Mouse (Mus musculus) hindbrain, embryonic 16.5 days (tissue): ENCODE measurements at regions not wholly inside any gene's neighbourhood (a gene's known extent, or its start where the extent isn't known, plus 50 kb on each side); places are given as distances from the start of the nearest gene placed in this dataset.
A peak's percentile ranks its signal among the peaks of the same experiment; 100 is the strongest.

Experiments used
- ATAC-seq: fragments of 200-750 bp; cut with Nextera tagmentation; 2 replicates; pipeline ENCODE4 v1.8.0; 2017; ENCODE audit warnings: moderate TSS enrichment, moderate library complexity
- H3K27ac ChIP-seq: fragments of 300-500 bp; sonication (generic); 2 replicates; pipeline ENCODE4 v1.5.1; 2014; ENCODE audit warnings: low read depth, mild to moderate bottlenecking, control low read depth, low read length, moderate library complexity
- H3K27me3 ChIP-seq: fragments of 300-500 bp; sonication (generic); replicated peaks from 2 replicates; pipeline ENCODE4 v1.6.1; 2014; ENCODE audit warnings: low read length; ENCODE audit not compliant: control insufficient read depth, insufficient read depth
- H3K36me3 ChIP-seq: fragments of 300-500 bp; sonication (generic); 2 replicates; pipeline ENCODE4 v1.6.1; 2014; ENCODE audit warnings: mild to moderate bottlenecking, low read length, moderate library complexity, mixed read lengths; ENCODE audit not compliant: control insufficient read depth, insufficient read depth
- H3K4me1 ChIP-seq: fragments of 300-500 bp; sonication (generic); 2 replicates; pipeline ENCODE4 v1.6.1; 2014; ENCODE audit warnings: low read depth, low read length; ENCODE audit not compliant: control insufficient read depth, insufficient read depth
- H3K4me2 ChIP-seq: fragments of 300-500 bp; sonication (generic); 2 replicates; pipeline ENCODE4 v1.6.1; 2014; ENCODE audit warnings: mild to moderate bottlenecking, low read length, control low read depth, moderate library complexity
- H3K4me3 ChIP-seq: fragments of 300-500 bp; sonication (generic); 2 replicates; pipeline ENCODE4 v1.5.1; 2014; ENCODE audit warnings: mild to moderate bottlenecking, low read length, control low read depth, moderate library complexity
- H3K9ac ChIP-seq: fragments of 300-500 bp; sonication (generic); 2 replicates; pipeline ENCODE4 v1.6.1; 2014; ENCODE audit warnings: low read depth, mild to moderate bottlenecking, control low read depth, low read length, moderate library complexity
- H3K9me3 ChIP-seq: fragments of 300-500 bp; sonication (generic); 2 replicates; pipeline ENCODE4 v1.6.1; 2014; ENCODE audit warnings: mild to moderate bottlenecking, low read length, moderate library complexity; ENCODE audit not compliant: control insufficient read depth
- WGBS: fragments of 180-500 bp; shearing (Covaris S2); extraction: QIAGEN DNeasy Blood & Tissue Kit; methylation state at CpG from one replicate; pipeline ENCODE4 v1.1.7; 2014; 5-methylcytosine and 5-hydroxymethylcytosine counted together

DNA sequence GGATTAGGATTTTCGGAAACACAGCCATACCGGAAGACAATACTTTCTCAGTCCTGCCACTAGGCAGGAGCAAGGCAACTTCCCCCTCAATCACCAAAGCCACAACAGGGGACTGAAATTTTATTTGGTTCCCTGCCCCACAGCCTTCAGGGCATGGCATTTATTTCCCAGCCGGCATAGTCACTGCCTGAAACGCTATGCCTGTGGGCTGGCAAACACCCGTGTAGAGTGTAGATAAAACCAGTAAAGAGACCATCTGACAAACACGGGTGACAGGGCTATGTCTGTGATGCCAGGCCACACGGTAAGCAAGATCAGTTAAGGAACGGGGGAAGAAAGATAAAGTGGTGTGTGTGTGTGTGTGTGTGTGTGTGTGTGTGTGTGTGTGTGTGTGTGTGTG is 140.1 kb downstream of the Emp1 start:
- Histone ChIP-seq H3K4me1 (no peaks in the 10 kb centered on the region), H3K9me3 (no peaks in the 10 kb centered on the region), H3K4me2 (no peak overlapping the region), H3K36me3 (no peaks in the 10 kb centered on the region), H3K27me3 (no peaks in the 10 kb centered on the region), H3K9ac (no peak overlapping the region), H3K4me3 (no peak overlapping the region), H3K27ac (no peak overlapping the region)
- WGBS, result 62% methylated on average over 8 of the region's 8 CpGs
- no peak for ATAC-seq

GRCm38 (mm10) chr6:135518710-135519437 is 156.5 kb downstream of the Emp1 start:
- Histone ChIP-seq H3K27ac (no peak overlapping the region), H3K4me3 (no peak overlapping the region), H3K4me1 (no peaks in the 10 kb centered on the region), H3K9me3 (no peaks in the 10 kb centered on the region), H3K4me2 (no peak overlapping the region), H3K9ac (no peak overlapping the region), H3K36me3 (no peaks in the 10 kb centered on the region), H3K27me3 (no peaks in the 10 kb centered on the region)
- WGBS, result 44% methylated on average over 4 of the region's 4 CpGs
- ATAC-seq, result peak; percentile 56

- no peak overlapping the region for H3K9ac ChIP-seq
- H3K4me1 ChIP-seq, result no peaks in the 10 kb centered on the region
- no peaks in the 10 kb centered on the region for H3K27me3 ChIP-seq
- H3K4me3 ChIP-seq, result no peak overlapping the region
- no peak overlapping the region for H3K4me2 ChIP-seq
- H3K27ac ChIP-seq, result no peak overlapping the region
- peak; percentile 6; the same call in 1 of the 2 replicates for ATAC-seq
- WGBS, result 45% methylated on average over 2 of the region's 2 CpGs
- no peaks in the 10 kb centered on the region for H3K36me3 ChIP-seq
- H3K9me3 ChIP-seq, result no peaks in the 10 kb centered on the region
These were observed 157.1 kb downstream of the Emp1 start for GRCm38 (mm10) chr6:135519438-135519803.

DNA sequence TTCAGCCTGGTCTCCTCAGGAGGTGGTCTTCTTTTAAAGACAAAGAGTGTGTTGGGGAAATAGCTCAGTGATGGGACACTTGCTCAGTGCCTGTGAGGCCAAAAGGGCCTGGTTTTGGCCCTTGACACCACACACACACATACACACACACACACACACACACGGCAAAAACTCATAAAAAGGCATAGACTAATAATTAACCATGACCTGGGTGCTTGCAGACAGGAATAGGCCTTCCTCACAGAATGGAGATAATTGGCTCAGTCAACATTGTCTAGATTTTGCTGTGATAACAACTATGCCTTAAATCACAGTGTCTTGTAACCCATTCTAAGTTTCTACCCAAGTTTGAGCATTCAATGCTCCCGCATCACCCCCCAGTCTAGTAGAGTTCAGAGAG is 158.5 kb downstream of the Emp1 start:
- H3K36me3 ChIP-seq, result no peaks in the 10 kb centered on the region
- no peak overlapping the region for H3K9ac ChIP-seq
- 74% methylated on average over 2 of the region's 2 CpGs for WGBS
- no peak overlapping the region for H3K4me2 ChIP-seq
- no peaks in the 10 kb centered on the region for H3K9me3 ChIP-seq
- no peak overlapping the region for H3K27ac ChIP-seq
- ATAC-seq, result no peak
- 0 out of 2 replicates have a peak, but pooled peaks cover 3% of the 10 kb centered on the region for H3K4me1 ChIP-seq
- H3K4me3 ChIP-seq, result no peak overlapping the region
- H3K27me3 ChIP-seq, result no peaks in the 10 kb centered on the region

- Histone ChIP-seq H3K9ac (no peak overlapping the region), H3K36me3 (no peaks in the 10 kb centered on the region), H3K4me2 (no peak overlapping the region), H3K4me3 (no peak overlapping the region), H3K9me3 (no peaks in the 10 kb centered on the region), H3K27me3 (no peaks in the 10 kb centered on the region), H3K4me1 (0 out of 2 replicates have a peak, but pooled peaks cover 3% of the 10 kb centered on the region), H3K27ac (no peak overlapping the region)
- 50% methylated on average over 5 of the region's 5 CpGs for WGBS
- no peak for ATAC-seq
These were observed 162.5 kb downstream of the Emp1 start for GRCm38 (mm10) chr6:135524886-135525285.

DNA sequence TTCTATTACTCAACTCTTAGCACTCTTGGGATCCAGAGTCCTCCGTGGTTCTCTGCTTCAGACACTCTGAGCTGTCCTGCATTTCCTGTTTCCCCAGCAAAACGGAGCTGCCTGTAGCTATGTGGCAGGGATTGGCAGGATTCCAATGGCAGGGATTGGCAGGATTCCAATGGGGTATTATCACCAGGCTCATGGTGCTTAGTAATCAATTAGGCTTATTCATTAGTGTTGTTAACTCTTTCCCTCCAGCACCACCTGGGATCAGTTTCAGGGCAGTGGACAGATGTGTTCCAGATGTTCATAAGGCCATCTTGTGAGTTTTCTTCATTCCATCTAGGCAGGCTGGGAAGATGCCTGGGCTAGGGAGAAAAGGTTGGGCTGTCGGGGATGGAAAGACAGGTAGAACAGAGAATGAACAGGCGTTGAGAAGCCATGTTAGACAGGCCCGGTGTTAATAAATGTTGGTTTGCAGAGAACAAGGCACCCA is 163.5 kb downstream of the Emp1 start:
- no peaks in the 10 kb centered on the region for H3K27me3 ChIP-seq
- H3K4me1 ChIP-seq, result 0 out of 2 replicates have a peak, but pooled peaks cover 3% of the 10 kb centered on the region
- no peak overlapping the region for H3K27ac ChIP-seq
- no peak overlapping the region for H3K9ac ChIP-seq
- no peaks in the 10 kb centered on the region for H3K9me3 ChIP-seq
- no peak overlapping the region for H3K4me3 ChIP-seq
- H3K4me2 ChIP-seq, result peak overlapping the region; percentile 24
- 32% methylated on average over 5 of the region's 5 CpGs for WGBS
- ATAC-seq, result peak; percentile 90
- H3K36me3 ChIP-seq, result no peaks in the 10 kb centered on the region

DNA sequence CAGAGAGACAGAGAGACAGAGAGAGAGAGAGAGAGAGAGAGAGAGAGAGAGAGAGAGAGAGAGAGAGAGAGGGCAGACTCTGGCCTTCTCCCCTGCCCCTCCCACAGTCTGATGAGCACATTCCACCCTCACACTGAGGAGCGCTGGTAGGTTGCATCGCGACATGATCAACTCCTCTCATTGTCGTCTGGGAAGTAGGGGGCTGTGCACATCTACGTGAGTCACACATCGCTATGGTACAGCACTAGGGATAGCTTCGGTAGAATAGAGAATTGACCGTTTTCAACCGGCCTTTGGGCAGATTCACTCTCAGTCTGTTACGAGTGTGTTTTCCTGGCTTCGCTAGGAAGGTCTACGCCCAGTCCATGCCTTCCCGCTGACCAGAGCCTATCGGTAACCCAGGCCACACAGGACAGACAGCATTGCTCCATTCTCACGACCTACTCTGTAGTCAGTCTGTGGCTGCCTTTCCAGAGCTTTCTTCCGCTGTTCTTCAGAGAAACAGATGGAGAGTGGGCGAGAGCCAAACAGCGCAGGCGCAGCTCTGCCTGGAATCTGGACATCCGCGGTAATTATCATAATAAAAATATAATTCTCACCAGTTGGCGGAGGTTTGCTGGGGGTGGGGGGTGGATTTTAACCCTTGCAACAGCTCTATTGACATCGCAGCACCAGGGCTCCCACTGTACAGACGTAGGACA is 164.3 kb downstream of the Emp1 start:
- no peak overlapping the region for H3K9ac ChIP-seq
- H3K4me3 ChIP-seq, result no peak overlapping the region
- no peaks in the 10 kb centered on the region for H3K27me3 ChIP-seq
- WGBS, result 64% methylated on average over 24 of the region's 24 CpGs
- peak overlapping the region; percentile 20 for H3K4me2 ChIP-seq
- no peak overlapping the region for H3K27ac ChIP-seq
- H3K9me3 ChIP-seq, result no peaks in the 10 kb centered on the region
- no peaks in the 10 kb centered on the region for H3K36me3 ChIP-seq
- H3K4me1 ChIP-seq, result 0 out of 2 replicates have a peak, but pooled peaks cover 3% of the 10 kb centered on the region
- peak; percentile 71 for ATAC-seq

GRCm38 (mm10) chr6:135527879-135528278 is 165.5 kb downstream of the Emp1 start:
- WGBS, result 70% methylated on average over 4 of the region's 4 CpGs
- H3K36me3 ChIP-seq, result no peaks in the 10 kb centered on the region
- no peak overlapping the region for H3K9ac ChIP-seq
- H3K27ac ChIP-seq, result no peak overlapping the region
- no peak for ATAC-seq
- H3K9me3 ChIP-seq, result no peaks in the 10 kb centered on the region
- H3K4me2 ChIP-seq, result no peak overlapping the region
- no peak overlapping the region for H3K4me3 ChIP-seq
- H3K27me3 ChIP-seq, result no peaks in the 10 kb centered on the region
- H3K4me1 ChIP-seq, result 0 out of 2 replicates have a peak, but pooled peaks cover 3% of the 10 kb centered on the region

GRCm38 (mm10) chr6:135539791-135540646 is 177.7 kb downstream of the Emp1 start:
- no peak overlapping the region for H3K4me2 ChIP-seq
- ATAC-seq, result no peak
- peaks cover 2% of the 10 kb centered on the region for H3K4me1 ChIP-seq
- no peak overlapping the region for H3K9ac ChIP-seq
- no peaks in the 10 kb centered on the region for H3K9me3 ChIP-seq
- H3K27me3 ChIP-seq, result no peaks in the 10 kb centered on the region
- WGBS, result 36% methylated on average over 9 of the region's 9 CpGs
- H3K4me3 ChIP-seq, result no peak overlapping the region
- H3K27ac ChIP-seq, result no peak overlapping the region
- H3K36me3 ChIP-seq, result no peaks in the 10 kb centered on the region
